Mouse (Mus musculus) olfactory bulb, adult 2 months (tissue): Measurements from ENCODE around the gene B430305J03Rik. TPM values are rescaled to one million over a fixed set of nuclear protein-coding genes. Genes with fewer than 3 reads are reported as not detected.

Experiments
- H3K27ac ChIP-seq: fragments of 200-500 bp; 2 replicates; pipeline ENCODE4 v1.5.1; 2012; ENCODE audit warnings: low read depth, low read length; ENCODE audit not compliant: insufficient read depth
- H3K4me1 ChIP-seq: fragments of 200-500 bp; 2 replicates; pipeline ENCODE4 v1.6.1; 2012; ENCODE audit warnings: low read length; ENCODE audit not compliant: control insufficient read depth, insufficient read depth
- H3K4me3 ChIP-seq: fragments of 200-500 bp; 2 replicates; pipeline ENCODE4 v1.5.1; 2012; ENCODE audit warnings: mild to moderate bottlenecking, low read depth, low read length, moderate library complexity; ENCODE audit not compliant: insufficient read depth
- CTCF ChIP-seq: fragments of 200-500 bp; IDR thresholded peaks from 2 replicates; pipeline ENCODE4 v1.5.1; 2012; ENCODE audit warnings: low read depth, mild to moderate bottlenecking, low read length, moderate library complexity; ENCODE audit not compliant: insufficient read depth
- POLR2A ChIP-seq: fragments of 200-500 bp; IDR thresholded peaks from 2 replicates; pipeline ENCODE4 v1.6.1; 2012; ENCODE audit warnings: mild to moderate bottlenecking, low read depth, low read length, moderate library complexity; ENCODE audit not compliant: insufficient read depth
- WGBS: fragments of 180-500 bp; shearing (Covaris S2); methylation state at CpG from one replicate; pipeline ENCODE4 v1.1.7; 2018; 5-methylcytosine and 5-hydroxymethylcytosine counted together
- polyA plus RNA-seq: library from polyadenylated mRNA; stranded (reverse); fragments of >200 nt; gene quantifications from 2 replicates; pipeline ENCODE4 v1.2.4, GENCODE M21; 2012; ENCODE audit warnings: low replicate concordance; ENCODE audit not compliant: missing spikeins, insufficient read depth, insufficient read length

The B430305J03Rik gene
- polyA plus RNA-seq, 1 experiment, result not detected

DNA sequence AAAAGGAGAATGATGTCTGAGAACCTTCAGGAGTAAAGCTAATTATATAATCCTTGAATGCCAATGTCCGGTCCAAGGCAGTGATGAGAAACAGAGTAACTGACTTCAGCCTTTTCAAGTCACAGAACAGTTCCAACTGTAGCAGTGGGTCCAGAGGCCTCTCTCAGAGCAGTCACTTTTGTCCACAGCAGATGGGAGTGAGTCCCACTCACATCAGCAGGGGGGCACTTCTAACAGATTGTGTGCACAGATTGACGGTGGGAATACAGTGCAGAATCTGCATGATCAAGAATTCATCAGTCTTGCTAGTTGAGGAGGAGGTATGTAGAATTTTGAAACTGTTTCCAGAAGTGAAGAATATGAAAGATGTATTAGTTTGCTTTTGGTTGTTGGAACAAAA lies 45.7 kb downstream of the B430305J03Rik start:
- Histone ChIP-seq H3K4me1 (no peaks in the 10 kb centered on the region), H3K4me3 (no peak overlapping the region), H3K27ac (no peak overlapping the region)
- TF ChIP-seq CTCF (no peak), POLR2A (no peak)
- 85% methylated on average over 2 of the region's 2 CpGs for WGBS

- 85% methylated on average over 2 of the region's 2 CpGs for WGBS
- Histone ChIP-seq H3K27ac (no peak overlapping the region), H3K4me3 (no peak overlapping the region), H3K4me1 (no peaks in the 10 kb centered on the region)
- TF ChIP-seq CTCF (no peak), POLR2A (no peak)
Observed at GRCm38 (mm10) chr3:61315002-61315401, 50.7 kb downstream of the B430305J03Rik start.

Other genes starting within 250 kb of the B430305J03Rik start
- not detected in 2 replicates for gene Rap2b, start 4.3 kb downstream of the B430305J03Rik start, polyA plus RNA-seq